Mouse (Mus musculus) ovary, postnatal 36 days (tissue): ENCODE results near the gene Slc35g3.

ENCODE experiments used
- DNase-seq: peaks from one replicate; pipeline ENCODE4 v3.0.0; 2022; ENCODE audit warnings: low spot score, mixed read lengths

Slc35g3 gene

GRCm38 (mm10) chr11:69761868-69762267, at the start of gene Slc35g3:
TSS of gene Slc35g3 (minus strand) at chr11:69761968.
- DNase-seq = no peak

GRCm38 (mm10) chr11:69810280-69810679, 48.5 kb upstream of the Slc35g3 start:
- DNase-seq = no peak

GRCm38 (mm10) chr11:69807641-69808040, 45.9 kb upstream of the Slc35g3 start:
- DNase-seq = no peak

GRCm38 (mm10) chr11:69806378-69806777, 44.6 kb upstream of the Slc35g3 start:
- DNase-seq = no peak

GRCm38 (mm10) chr11:69804972-69805909, 43.5 kb upstream of the Slc35g3 start, which contains the start of gene Tmem102:
TSS of gene Tmem102 (minus strand) at chr11:69805624.
- no peak for DNase-seq

- no peak for DNase-seq
Measured at GRCm38 (mm10) chr11:69804652-69804940, 42.8 kb upstream of the Slc35g3 start.

- DNase-seq = peak; percentile 84
Measured at GRCm38 (mm10) chr11:69803786-69804651, 42.3 kb upstream of the Slc35g3 start.

GRCm38 (mm10) chr11:69803328-69803727, 41.6 kb upstream of the Slc35g3 start:
- DNase-seq = no peak

- DNase-seq = peak; percentile 88
Measured at GRCm38 (mm10) chr11:69802648-69803105, 40.9 kb upstream of the Slc35g3 start.

GRCm38 (mm10) chr11:69801379-69801977, 39.7 kb upstream of the Slc35g3 start, which contains the start of gene Fgf11:
TSS of gene Fgf11 (minus strand) at chr11:69801857.
- no peak for DNase-seq

GRCm38 (mm10) chr11:69800392-69801197, 38.8 kb upstream of the Slc35g3 start:
- peak; percentile 76 for DNase-seq

- no peak for DNase-seq
Measured at GRCm38 (mm10) chr11:69800138-69800391, 38.3 kb upstream of the Slc35g3 start.

GRCm38 (mm10) chr11:69799394-69800137, 37.8 kb upstream of the Slc35g3 start:
- DNase-seq = no peak

GRCm38 (mm10) chr11:69797924-69798323, 36.2 kb upstream of the Slc35g3 start:
- DNase-seq = no peak

- DNase-seq = no peak
Measured at GRCm38 (mm10) chr11:69795983-69796435, 34.2 kb upstream of the Slc35g3 start.

GRCm38 (mm10) chr11:69795168-69795982, 33.6 kb upstream of the Slc35g3 start, which contains the start of gene Chrnb1:
TSS of gene Chrnb1 (minus strand) at chr11:69795943.
- peak; percentile 90 for DNase-seq

GRCm38 (mm10) chr11:69793429-69793828, 31.7 kb upstream of the Slc35g3 start:
- DNase-seq = no peak

- DNase-seq = no peak
Measured at GRCm38 (mm10) chr11:69791420-69791819, 29.7 kb upstream of the Slc35g3 start.

GRCm38 (mm10) chr11:69789431-69789830, 27.7 kb upstream of the Slc35g3 start:
- DNase-seq = no peak

GRCm38 (mm10) chr11:69787306-69787705, 25.5 kb upstream of the Slc35g3 start:
- no peak for DNase-seq
